8 mouse cellular contexts compared by ENCODE assay signal in genomic region chr8:126736441-126736962, GRCm38 (mm10).
DNase-seq lines count a peak whose midpoint lies in the region; ATAC-seq lines count a peak whose summit lies in the region.

No protein-coding gene starts in this region.

- peak; percentile 52 for ATAC-seq in embryonic facial prominence, embryonic 15.5 days (ENCODE audit: insufficient number of reproducible peaks, low FRiP score, low TSS enrichment, low read depth)
- peak; percentile 36; the same call in 1 of the 2 replicates for ATAC-seq in heart, embryonic 11.5 days (replicated peaks; ENCODE audit: insufficient number of reproducible peaks, low FRiP score, low TSS enrichment)
- peak; percentile 62 for ATAC-seq in kidney, embryonic 16.5 days (ENCODE audit: low FRiP score, low TSS enrichment)
- ATAC-seq in liver, embryonic 12.5 days = peak; percentile 40
- ATAC-seq in activated CD4-positive, CD25-positive, alpha-beta regulatory T cell, adult 4 months = no peak

- H3K36me3 ChIP-seq in embryonic facial prominence, embryonic 15.5 days = no peaks in the 10 kb centered on the region
- H3K36me3 ChIP-seq in heart, embryonic 11.5 days (ENCODE audit: control insufficient read depth, insufficient read depth, low read length) = no peaks in the 10 kb centered on the region
- H3K36me3 ChIP-seq in kidney, embryonic 16.5 days (ENCODE audit: insufficient read depth, low read length) = no peaks in the 10 kb centered on the region
- H3K36me3 ChIP-seq in liver, embryonic 12.5 days = no peaks in the 10 kb centered on the region

- 25% methylated on average over 10 of the region's 10 CpGs for WGBS in embryonic facial prominence, embryonic 15.5 days
- WGBS in heart, embryonic 11.5 days (ENCODE audit: insufficient replicate concordance) = 17% methylated on average over 10 of the region's 10 CpGs
- WGBS in kidney, embryonic 16.5 days = 12% methylated on average over 10 of the region's 10 CpGs
- WGBS in liver, embryonic 12.5 days (ENCODE audit: insufficient replicate concordance) = 50% methylated on average over 10 of the region's 10 CpGs

- H3K9me3 ChIP-seq in embryonic facial prominence, embryonic 15.5 days (replicated peaks) = no peaks in the 10 kb centered on the region
- no peaks in the 10 kb centered on the region for H3K9me3 ChIP-seq in heart, embryonic 11.5 days (replicated peaks; ENCODE audit: control insufficient read depth, low read length)
- H3K9me3 ChIP-seq in kidney, embryonic 16.5 days (ENCODE audit: low read length) = no peaks in the 10 kb centered on the region
- H3K9me3 ChIP-seq in liver, embryonic 12.5 days (replicated peaks) = no peaks in the 10 kb centered on the region

- peaks cover 45% of the 10 kb centered on the region for H3K4me1 ChIP-seq in embryonic facial prominence, embryonic 15.5 days
- peaks cover 21% of the 10 kb centered on the region for H3K4me1 ChIP-seq in heart, embryonic 11.5 days (ENCODE audit: control insufficient read depth, insufficient read depth, low read length)
- peaks cover 60% of the 10 kb centered on the region for H3K4me1 ChIP-seq in kidney, embryonic 16.5 days (ENCODE audit: insufficient read depth, low read length)
- H3K4me1 ChIP-seq in liver, embryonic 12.5 days = peaks cover 18% of the 10 kb centered on the region

- H3K9ac ChIP-seq in embryonic facial prominence, embryonic 15.5 days = 0 out of 2 replicates have a peak overlapping the region, but pooled peaks have one; percentile 5
- peak overlapping the region; percentile 4; the same call in 1 of the 2 replicates for H3K9ac ChIP-seq in heart, embryonic 11.5 days (ENCODE audit: low read depth, low read length)
- peak overlapping the region; percentile 58 for H3K9ac ChIP-seq in kidney, embryonic 16.5 days (replicated peaks; ENCODE audit: low read length)
- no peak overlapping the region for H3K9ac ChIP-seq in liver, embryonic 12.5 days

- H3K27me3 ChIP-seq in embryonic facial prominence, embryonic 15.5 days = no peaks in the 10 kb centered on the region
- H3K27me3 ChIP-seq in heart, embryonic 11.5 days (ENCODE audit: control insufficient read depth, insufficient read depth, low read length) = no peaks in the 10 kb centered on the region
- no peaks in the 10 kb centered on the region for H3K27me3 ChIP-seq in kidney, embryonic 16.5 days (ENCODE audit: insufficient read depth, low read length)
- H3K27me3 ChIP-seq in liver, embryonic 12.5 days (replicated peaks) = no peaks in the 10 kb centered on the region

- no peak overlapping the region for H3K4me2 ChIP-seq in embryonic facial prominence, embryonic 15.5 days (replicated peaks)
- 0 out of 2 replicates have a peak overlapping the region, but pooled peaks have one; percentile 1 for H3K4me2 ChIP-seq in heart, embryonic 11.5 days
- peak overlapping the region; percentile 30 for H3K4me2 ChIP-seq in kidney, embryonic 16.5 days (replicated peaks; ENCODE audit: low read depth, low read length)
- no peak overlapping the region for H3K4me2 ChIP-seq in liver, embryonic 12.5 days

- H3K4me3 ChIP-seq in embryonic facial prominence, embryonic 15.5 days (replicated peaks) = no peak overlapping the region
- H3K4me3 ChIP-seq in heart, embryonic 11.5 days (ENCODE audit: low read depth, low read length) = no peak overlapping the region
- no peak overlapping the region for H3K4me3 ChIP-seq in kidney, embryonic 16.5 days (ENCODE audit: low read length)
- no peak overlapping the region for H3K4me3 ChIP-seq in liver, embryonic 12.5 days

- peak overlapping the region; percentile 96 for H3K27ac ChIP-seq in embryonic facial prominence, embryonic 15.5 days (replicated peaks)
- peak overlapping the region; percentile 79 for H3K27ac ChIP-seq in heart, embryonic 11.5 days (ENCODE audit: low read depth, low read length)
- H3K27ac ChIP-seq in kidney, embryonic 16.5 days (ENCODE audit: low read length) = peak overlapping the region; percentile 100
- H3K27ac ChIP-seq in liver, embryonic 12.5 days = peak overlapping the region; percentile 85

- DNase-seq in adrenal gland, adult (ENCODE audit: inconsistent age in 2 of 2, low spot score in 1 of 2) = peak; percentile 90 to 93
- DNase-seq in adrenal gland, postnatal 25 days = no peak
- DNase-seq in neural tube, embryonic 10.5 days (ENCODE audit: extremely low spot score, low spot score) = peak; percentile 33

Comparison
In these comparisons a context has a peak if more than half of its experiments do, and no peak if none do; other contexts are left out.
1. H3K4me2 ChIP-seq: peak in heart, embryonic 11.5 days (single experiment) and kidney, embryonic 16.5 days (single experiment); none in embryonic facial prominence, embryonic 15.5 days (single experiment) and liver, embryonic 12.5 days (single experiment).
2. Peak in every context shown above with its lines, with median percentiles within 50 percentile points of each other: H3K27ac ChIP-seq.